Mouse (Mus musculus): ENCODE measurements around the gene Mical2.

GRCm38 (mm10) chr7:112228827-112229498 is 3.3 kb downstream of the Mical2 start:
- TF ChIP-seq POLR2AphosphoS5 (IDR thresholded peaks at IDR 0.05; ENCODE audit: insufficient replicate concordance, low read depth, low read length) = no peak
- no peak for TF ChIP-seq CTCF (IDR thresholded peaks at IDR 0.05; ENCODE audit: low read depth, low read length)
- no peak for TF ChIP-seq TAL1 (conservative IDR thresholded peaks at IDR 0.05; ENCODE audit: low read depth, low read length)

Data from G1E (cell line).